ENCODE assay signal across 32 mouse cellular contexts in genomic region chr10:39026529-39026928, GRCm38 (mm10).
DNase-seq lines count a peak whose midpoint lies in the region; ATAC-seq and TF ChIP-seq lines count a peak whose summit lies in the region.
"Had no signal": no experiment of that assay in that cellular context is flagged by ENCODE, and none has a peak within 500 bp of the region (broad histone marks: within the 10 kb centered on the region; RNA-seq: fewer than 3 reads in every experiment).

No protein-coding gene starts in this region.

- H3K27ac ChIP-seq in forebrain, postnatal 0 days (ENCODE audit: low read depth, low read length): no peak overlapping the region
- no peak overlapping the region for H3K27ac ChIP-seq in forebrain, embryonic 12.5 days
- H3K27ac ChIP-seq in hindbrain, postnatal 0 days: no peak overlapping the region
- no peak overlapping the region for H3K27ac ChIP-seq in hindbrain, embryonic 12.5 days
- H3K27ac ChIP-seq in midbrain, embryonic 15.5 days: no peak overlapping the region
- H3K27ac ChIP-seq in midbrain, embryonic 14.5 days (replicated peaks; ENCODE audit: low read depth, low read length): no peak overlapping the region
- no peak overlapping the region for H3K27ac ChIP-seq in midbrain, postnatal 0 days (ENCODE audit: low read depth, low read length)
- H3K27ac ChIP-seq: embryonic facial prominence, embryonic 10.5 days; embryonic facial prominence, embryonic 13.5 days; forebrain, embryonic 13.5 days; heart, embryonic 15.5 days; hindbrain, embryonic 15.5 days had no signal

- no peak overlapping the region for H3K9ac ChIP-seq in forebrain, postnatal 0 days
- H3K9ac ChIP-seq in forebrain, embryonic 12.5 days: no peak overlapping the region
- H3K9ac ChIP-seq in hindbrain, postnatal 0 days (replicated peaks; ENCODE audit: low read length): no peak overlapping the region
- H3K9ac ChIP-seq in hindbrain, embryonic 12.5 days: no peak overlapping the region
- no peak overlapping the region for H3K9ac ChIP-seq in midbrain, embryonic 15.5 days
- no peak overlapping the region for H3K9ac ChIP-seq in midbrain, embryonic 14.5 days (replicated peaks; ENCODE audit: low read length)
- H3K9ac ChIP-seq in midbrain, postnatal 0 days (replicated peaks; ENCODE audit: low read length, poor library complexity, severe bottlenecking): no peak overlapping the region
- H3K9ac ChIP-seq: embryonic facial prominence, embryonic 13.5 days; forebrain, embryonic 13.5 days; heart, embryonic 12.5 days; heart, embryonic 15.5 days; hindbrain, embryonic 15.5 days had no signal

- H3K27me3 ChIP-seq in forebrain, postnatal 0 days (ENCODE audit: insufficient read depth, low read length): no peaks in the 10 kb centered on the region
- no peaks in the 10 kb centered on the region for H3K27me3 ChIP-seq in forebrain, embryonic 12.5 days
- no peaks in the 10 kb centered on the region for H3K27me3 ChIP-seq in hindbrain, postnatal 0 days (ENCODE audit: insufficient read depth, low read length)
- no peaks in the 10 kb centered on the region for H3K27me3 ChIP-seq in hindbrain, embryonic 12.5 days
- no peaks in the 10 kb centered on the region for H3K27me3 ChIP-seq in midbrain, embryonic 15.5 days (replicated peaks)
- no peaks in the 10 kb centered on the region for H3K27me3 ChIP-seq in midbrain, embryonic 14.5 days (ENCODE audit: control insufficient read depth, insufficient read depth, low read length)
- H3K27me3 ChIP-seq in midbrain, postnatal 0 days (ENCODE audit: insufficient read depth, low read length): no peaks in the 10 kb centered on the region
- H3K27me3 ChIP-seq: CH12.LX; embryonic facial prominence, embryonic 13.5 days; forebrain, embryonic 13.5 days; heart, embryonic 12.5 days; heart, embryonic 15.5 days; hindbrain, embryonic 15.5 days; Patski had no signal

- ATAC-seq in forebrain, postnatal 0 days: peak; percentile 46
- no peak for ATAC-seq in forebrain, embryonic 12.5 days (ENCODE audit: low FRiP score)
- peak; percentile 55; the same call in 1 of the 2 replicates for ATAC-seq in hindbrain, postnatal 0 days
- no peak for ATAC-seq in hindbrain, embryonic 12.5 days (ENCODE audit: low FRiP score)
- peak; percentile 60; the same call in 1 of the 2 replicates for ATAC-seq in midbrain, embryonic 15.5 days (replicated peaks)
- ATAC-seq in midbrain, embryonic 14.5 days (ENCODE audit: low FRiP score, low TSS enrichment): no peak
- peak; percentile 39; the same call in 1 of the 2 replicates for ATAC-seq in midbrain, postnatal 0 days (ENCODE audit: low FRiP score)
- ATAC-seq: inflammation-experienced regulatory T-cells, adult 6 months; intestine, embryonic 16.5 days; Patski had no signal

- no peaks in the 10 kb centered on the region for H3K36me3 ChIP-seq in forebrain, postnatal 0 days (ENCODE audit: insufficient read depth)
- H3K36me3 ChIP-seq in forebrain, embryonic 12.5 days (replicated peaks): no peaks in the 10 kb centered on the region
- H3K36me3 ChIP-seq in hindbrain, postnatal 0 days (ENCODE audit: insufficient read depth, low read length): no peaks in the 10 kb centered on the region
- H3K36me3 ChIP-seq in hindbrain, embryonic 12.5 days: no peaks in the 10 kb centered on the region
- H3K36me3 ChIP-seq in midbrain, embryonic 15.5 days (replicated peaks): no peaks in the 10 kb centered on the region
- no peaks in the 10 kb centered on the region for H3K36me3 ChIP-seq in midbrain, embryonic 14.5 days (ENCODE audit: control insufficient read depth, insufficient read depth, low read length)
- H3K36me3 ChIP-seq in midbrain, postnatal 0 days (ENCODE audit: insufficient read depth, low read length): no peaks in the 10 kb centered on the region
- H3K36me3 ChIP-seq: embryonic facial prominence, embryonic 10.5 days; G1E; hindbrain, embryonic 10.5 days; hindbrain, embryonic 15.5 days had no signal

- no peak overlapping the region for H3K4me3 ChIP-seq in forebrain, postnatal 0 days (ENCODE audit: low read depth, low read length)
- no peak overlapping the region for H3K4me3 ChIP-seq in forebrain, embryonic 12.5 days (replicated peaks)
- H3K4me3 ChIP-seq in hindbrain, postnatal 0 days (ENCODE audit: low read length): no peak overlapping the region
- no peak overlapping the region for H3K4me3 ChIP-seq in hindbrain, embryonic 12.5 days
- no peak overlapping the region for H3K4me3 ChIP-seq in midbrain, embryonic 15.5 days
- no peak overlapping the region for H3K4me3 ChIP-seq in midbrain, embryonic 14.5 days (replicated peaks; ENCODE audit: low read depth, low read length)
- no peak overlapping the region for H3K4me3 ChIP-seq in midbrain, postnatal 0 days (ENCODE audit: low read depth, low read length)
- H3K4me3 ChIP-seq: embryonic facial prominence, embryonic 10.5 days; embryonic facial prominence, embryonic 13.5 days; erythroblast, embryonic 14.5 days; forebrain, embryonic 13.5 days; heart, embryonic 12.5 days; heart, embryonic 15.5 days; hindbrain, embryonic 10.5 days; hindbrain, embryonic 15.5 days had no signal

- no peak for TF ChIP-seq CTCF in forebrain, postnatal 0 days (IDR thresholded peaks at IDR 0.05; ENCODE audit: low read depth)
- no peak for TF ChIP-seq CTCF in hindbrain, postnatal 0 days (IDR thresholded peaks at IDR 0.05; ENCODE audit: low read depth)
- TF ChIP-seq CTCF in midbrain, postnatal 0 days (IDR thresholded peaks at IDR 0.05): no peak

- H3K4me1 ChIP-seq in forebrain, postnatal 0 days (ENCODE audit: insufficient read depth): peaks cover 2% of the 10 kb centered on the region; the same call in 1 of the 2 replicates
- H3K4me1 ChIP-seq in forebrain, embryonic 12.5 days: peaks cover 14% of the 10 kb centered on the region; the same call in 1 of the 2 replicates
- 0 out of 2 replicates have a peak, but pooled peaks cover 7% of the 10 kb centered on the region for H3K4me1 ChIP-seq in hindbrain, postnatal 0 days (ENCODE audit: insufficient read depth, low read length)
- H3K4me1 ChIP-seq in hindbrain, embryonic 12.5 days: peaks cover 9% of the 10 kb centered on the region; the same call in 1 of the 2 replicates
- H3K4me1 ChIP-seq in midbrain, embryonic 15.5 days: peaks cover 6% of the 10 kb centered on the region; the same call in 1 of the 2 replicates
- peaks cover 10% of the 10 kb centered on the region for H3K4me1 ChIP-seq in midbrain, embryonic 14.5 days (ENCODE audit: control insufficient read depth, insufficient read depth, low read length)
- H3K4me1 ChIP-seq in midbrain, postnatal 0 days (ENCODE audit: insufficient read depth, low read length): peaks cover 12% of the 10 kb centered on the region; the same call in 1 of the 2 replicates
- H3K4me1 ChIP-seq: heart, embryonic 12.5 days; heart, embryonic 15.5 days had no signal

- WGBS in forebrain, postnatal 0 days: 79% methylated on average over 8 of the region's 8 CpGs
- WGBS in forebrain, embryonic 12.5 days: 90% methylated on average over 8 of the region's 8 CpGs
- 74% methylated on average over 8 of the region's 8 CpGs for WGBS in hindbrain, postnatal 0 days
- 85% methylated on average over 8 of the region's 8 CpGs for WGBS in hindbrain, embryonic 12.5 days
- WGBS in midbrain, embryonic 15.5 days: 86% methylated on average over 8 of the region's 8 CpGs
- 90% methylated on average over 8 of the region's 8 CpGs for WGBS in midbrain, embryonic 14.5 days
- WGBS in midbrain, postnatal 0 days: 68% methylated on average over 8 of the region's 8 CpGs

- H3K9me3 ChIP-seq in forebrain, postnatal 0 days (ENCODE audit: low read length): no peaks in the 10 kb centered on the region
- H3K9me3 ChIP-seq in forebrain, embryonic 12.5 days: no peaks in the 10 kb centered on the region
- no peaks in the 10 kb centered on the region for H3K9me3 ChIP-seq in hindbrain, postnatal 0 days (ENCODE audit: low read length)
- no peaks in the 10 kb centered on the region for H3K9me3 ChIP-seq in hindbrain, embryonic 12.5 days (replicated peaks)
- H3K9me3 ChIP-seq in midbrain, embryonic 15.5 days: no peaks in the 10 kb centered on the region
- no peaks in the 10 kb centered on the region for H3K9me3 ChIP-seq in midbrain, embryonic 14.5 days (ENCODE audit: control insufficient read depth, low read length)
- H3K9me3 ChIP-seq in midbrain, postnatal 0 days (ENCODE audit: low read length): no peaks in the 10 kb centered on the region
- H3K9me3 ChIP-seq: embryonic facial prominence, embryonic 10.5 days; embryonic facial prominence, embryonic 13.5 days; forebrain, embryonic 13.5 days; G1E; heart, embryonic 12.5 days; heart, embryonic 15.5 days; hindbrain, embryonic 10.5 days; hindbrain, embryonic 15.5 days had no signal

- DNase-seq in forebrain, postnatal 0 days: no peak
- peak; percentile 27 for DNase-seq in hindbrain, postnatal 0 days (ENCODE audit: low spot score)
- DNase-seq in midbrain, embryonic 14.5 days: no peak
- DNase-seq in midbrain, postnatal 0 days (ENCODE audit: low spot score): no peak
- DNase-seq: adrenal gland, adult 2 months; adrenal gland, postnatal 14 days; B cell, adult 2 months; cerebellum, adult 11 months; cerebellum, adult 2 months; cerebellum, adult 9-11 months; cerebellum, postnatal 36 days; embryo, embryonic 11 days; gastrocnemius, postnatal 10 days; gastrocnemius, postnatal 36 days; heart, postnatal 10 days; heart, postnatal 36 days had no signal

- no peak overlapping the region for H3K4me2 ChIP-seq in forebrain, postnatal 0 days (ENCODE audit: low read depth)
- H3K4me2 ChIP-seq in forebrain, embryonic 12.5 days: no peak overlapping the region
- H3K4me2 ChIP-seq in hindbrain, postnatal 0 days (ENCODE audit: low read depth, low read length): no peak overlapping the region
- no peak overlapping the region for H3K4me2 ChIP-seq in hindbrain, embryonic 12.5 days (replicated peaks)
- H3K4me2 ChIP-seq in midbrain, embryonic 15.5 days: no peak overlapping the region
- no peak overlapping the region for H3K4me2 ChIP-seq in midbrain, embryonic 14.5 days (ENCODE audit: low read length)
- H3K4me2 ChIP-seq in midbrain, postnatal 0 days (ENCODE audit: low read depth, low read length, poor library complexity, severe bottlenecking): no peak overlapping the region
- H3K4me2 ChIP-seq: embryonic facial prominence, embryonic 13.5 days; forebrain, embryonic 13.5 days; heart, embryonic 12.5 days; heart, embryonic 15.5 days; hindbrain, embryonic 15.5 days had no signal

Comparison
In these comparisons a context has a peak if more than half of its experiments do, and no peak if none do; other contexts are left out.
1. ATAC-seq: peak in forebrain, postnatal 0 days (single experiment), hindbrain, postnatal 0 days (single experiment), midbrain, embryonic 15.5 days (single experiment) and midbrain, postnatal 0 days (single experiment); none in forebrain, embryonic 12.5 days (single experiment), hindbrain, embryonic 12.5 days (single experiment) and midbrain, embryonic 14.5 days (single experiment).